Mouse (Mus musculus) cerebellum, adult 9-10 months (tissue): Measurements from ENCODE around the gene Gsdma3.

Source experiments
- DNase-seq: peaks from one replicate; pipeline ENCODE4 v3.0.0; 2022

Gsdma3 gene

GRCm38 (mm10) chr11:98625611-98626410, at the start of gene Gsdma3, which contains the start of gene Gm12355:
Gene Gsdma3 (plus strand): TSS chr11:98626360.
Gene Gm12355 (minus strand): TSS chr11:98625661.
- DNase-seq = no peak

GRCm38 (mm10) chr11:98577776-98578175, 48.4 kb upstream of the Gsdma3 start:
- DNase-seq = no peak

- no peak for DNase-seq
Measured at GRCm38 (mm10) chr11:98580301-98581121, 45.6 kb upstream of the Gsdma3 start.

GRCm38 (mm10) chr11:98581286-98582029, 44.7 kb upstream of the Gsdma3 start:
- no peak for DNase-seq

- DNase-seq = no peak
Measured at GRCm38 (mm10) chr11:98582030-98582388, 44.2 kb upstream of the Gsdma3 start.

GRCm38 (mm10) chr11:98582551-98583264, 43.5 kb upstream of the Gsdma3 start:
- no peak for DNase-seq

GRCm38 (mm10) chr11:98583265-98583552, 43.0 kb upstream of the Gsdma3 start:
- no peak for DNase-seq

GRCm38 (mm10) chr11:98583571-98583970, 42.6 kb upstream of the Gsdma3 start:
- no peak for DNase-seq

- no peak for DNase-seq
Measured at GRCm38 (mm10) chr11:98584146-98584545, 42.0 kb upstream of the Gsdma3 start.

GRCm38 (mm10) chr11:98584629-98585177, 41.5 kb upstream of the Gsdma3 start:
- DNase-seq = no peak

GRCm38 (mm10) chr11:98586087-98586891, 39.9 kb upstream of the Gsdma3 start:
- DNase-seq = peak; percentile 45

- peak; percentile 96 for DNase-seq
Measured at GRCm38 (mm10) chr11:98586892-98587563, 39.1 kb upstream of the Gsdma3 start, which contains the start of gene Ormdl3. Gene Ormdl3 (minus strand): TSS chr11:98587368.

GRCm38 (mm10) chr11:98587684-98588546, 38.2 kb upstream of the Gsdma3 start:
- peak; percentile 66 for DNase-seq

GRCm38 (mm10) chr11:98588833-98589281, 37.3 kb upstream of the Gsdma3 start:
- DNase-seq = no peak

GRCm38 (mm10) chr11:98589306-98589705, 36.9 kb upstream of the Gsdma3 start:
- no peak for DNase-seq

GRCm38 (mm10) chr11:98590548-98591445, 35.4 kb upstream of the Gsdma3 start:
- peak; percentile 71 for DNase-seq

GRCm38 (mm10) chr11:98595021-98595420, 31.1 kb upstream of the Gsdma3 start:
- no peak for DNase-seq

- DNase-seq = no peak
Measured at GRCm38 (mm10) chr11:98595473-98595872, 30.7 kb upstream of the Gsdma3 start.

- DNase-seq = no peak
Measured at GRCm38 (mm10) chr11:98595955-98596354, 30.2 kb upstream of the Gsdma3 start.
